9 mouse cellular contexts compared by ENCODE assay signal in genomic region chr2:125893096-125893495, GRCm38 (mm10). TPM values are rescaled to one million over a fixed set of nuclear protein-coding genes. Genes with fewer than 3 reads are reported as not detected.
A peak's percentile ranks its signal among the peaks of the same experiment; 100 is the strongest.
DNase-seq lines count a peak whose midpoint lies in the region; ATAC-seq and TF ChIP-seq lines count a peak whose summit lies in the region.
"Had no signal": no experiment of that assay in that cellular context is flagged by ENCODE, and none has a peak within 500 bp of the region (broad histone marks: within the 10 kb centered on the region; RNA-seq: fewer than 3 reads in every experiment).

No protein-coding gene starts in this region.

- H3K4me2 ChIP-seq in heart, postnatal 0 days (ENCODE audit: low read depth, low read length): no peak overlapping the region
- H3K4me2 ChIP-seq: neural tube, embryonic 13.5 days had no signal

- DNase-seq in heart, postnatal 0 days (ENCODE audit: low spot score): peak; percentile 31
- no peak for DNase-seq in heart, adult 11 months
- peak; percentile 39 for DNase-seq in right cerebral cortex, postnatal 14 days
- DNase-seq in right cerebral cortex, postnatal 4 days: no peak
- DNase-seq in brain, adult 2 months (ENCODE audit: low read depth, low spot score): peak; percentile 69
- peak; percentile 67 for DNase-seq in kidney, postnatal 10 days
- peak; percentile 49 for DNase-seq in thymus, postnatal 4 days
- DNase-seq in spleen, adult 12 weeks (ENCODE audit: low spot score): no peak

- H3K9me3 ChIP-seq in heart, postnatal 0 days (replicated peaks; ENCODE audit: control insufficient read depth, low read length): no peaks in the 10 kb centered on the region
- H3K9me3 ChIP-seq: neural tube, embryonic 13.5 days had no signal

- no peak overlapping the region for H3K9ac ChIP-seq in heart, postnatal 0 days (replicated peaks; ENCODE audit: low read depth, low read length)
- H3K9ac ChIP-seq: neural tube, embryonic 13.5 days had no signal

- no peak overlapping the region for H3K27ac ChIP-seq in heart, postnatal 0 days (ENCODE audit: low read depth)
- H3K27ac ChIP-seq: neural tube, embryonic 13.5 days had no signal

- peaks cover 3% of the 10 kb centered on the region for H3K36me3 ChIP-seq in heart, postnatal 0 days (replicated peaks; ENCODE audit: control insufficient read depth, insufficient read depth, low read length)

- no peaks in the 10 kb centered on the region for H3K4me1 ChIP-seq in heart, postnatal 0 days (ENCODE audit: control insufficient read depth, insufficient read depth)
- H3K4me1 ChIP-seq: neural tube, embryonic 13.5 days had no signal

- peak; percentile 51 for TF ChIP-seq CTCF in heart, postnatal 0 days (IDR thresholded peaks at IDR 0.05; ENCODE audit: low read depth)

- H3K27me3 ChIP-seq in heart, postnatal 0 days (ENCODE audit: control insufficient read depth, insufficient read depth, low read length): no peaks in the 10 kb centered on the region
- H3K27me3 ChIP-seq: neural tube, embryonic 13.5 days had no signal

- H3K4me3 ChIP-seq in heart, postnatal 0 days (ENCODE audit: low read depth, low read length): no peak overlapping the region
- H3K4me3 ChIP-seq: neural tube, embryonic 13.5 days had no signal

- no peak for TF ChIP-seq EP300 in heart, postnatal 0 days (IDR thresholded peaks at IDR 0.05; ENCODE audit: low read depth)

- no peak for ATAC-seq in heart, postnatal 0 days (ENCODE audit: insufficient read depth, low read depth)

- WGBS in heart, postnatal 0 days: 35% methylated on average over 6 of the region's 6 CpGs

RNA-seq across cellular contexts. Expression of gene Cops2, which starts 34.2 kb away (rescaled TPM):
- total RNA-seq in heart, postnatal 0 days (2014; rRNA removed; ENCODE audit: low replicate concordance): 51.1 and 70.7 TPM in 2 replicates
- 45.8 and 47.9 TPM in 2 replicates for polyA plus RNA-seq in heart, postnatal 0 days (2015; fragmentation: Nextera tagmentation; extraction: Ambion mirVana)

RNA-seq across cellular contexts. Expression of gene Galk2, which starts 34.2 kb away (rescaled TPM):
- total RNA-seq in heart, postnatal 0 days (2014; rRNA removed; ENCODE audit: low replicate concordance): 47.1 and 53.4 TPM in 2 replicates
- 23.5 and 25.1 TPM in 2 replicates for polyA plus RNA-seq in heart, postnatal 0 days (2015; fragmentation: Nextera tagmentation; extraction: Ambion mirVana)

Comparison
In these comparisons a context has a peak if more than half of its experiments do, and no peak if none do; other contexts are left out.
1. DNase-seq: peak in heart, postnatal 0 days (single experiment), right cerebral cortex, postnatal 14 days (single experiment), brain, adult 2 months (single experiment), kidney, postnatal 10 days (single experiment) and thymus, postnatal 4 days (single experiment); none in heart, adult 11 months (single experiment), right cerebral cortex, postnatal 4 days (single experiment) and spleen, adult 12 weeks (single experiment).